Mouse (Mus musculus) E14TG2a.4 (cell line): ENCODE results near the gene Ube2m.

Experiments
- CTCF ChIP-seq: conservative IDR thresholded peaks from 2 replicates; pipeline ENCODE4 v1.5.1; 2014; ENCODE audit warnings: low read length
- NANOG ChIP-seq: IDR thresholded peaks from 2 replicates; pipeline ENCODE4 v1.6.1; 2014; ENCODE audit warnings: borderline replicate concordance, low read length, mixed read lengths
- POU5F1 ChIP-seq: IDR thresholded peaks from 2 replicates; pipeline ENCODE4 v1.6.1; 2014; ENCODE audit warnings: low read length, borderline replicate concordance

GRCm38 (mm10) chr7:13031983-13032382 is 6.1 kb downstream of the Ube2m start:
- no peak for TF ChIP-seq CTCF
- no peak for TF ChIP-seq POU5F1
- TF ChIP-seq NANOG, result no peak
